Mouse (Mus musculus): ENCODE measurements around the gene Klhl5. TPM values are rescaled to one million over a fixed set of nuclear protein-coding genes. Genes with fewer than 3 reads are reported as not detected.

Klhl5 gene
- polyA plus RNA-seq, 1 experiment from 2014 or later: 13.3 TPM

GRCm38 (mm10) chr5:65177026-65177514, 69.7 kb downstream of the Klhl5 start:
- no peak overlapping the region for H3K4me3 ChIP-seq (ENCODE audit: low read depth, low read length)
- peak; percentile 65; the same call in 1 of the 2 replicates for ATAC-seq (replicated peaks; ENCODE audit: insufficient number of reproducible peaks, low FRiP score, low TSS enrichment)
- peak overlapping the region; percentile 77 for H3K27ac ChIP-seq (ENCODE audit: low read depth, low read length)
- H3K27me3 ChIP-seq (ENCODE audit: control insufficient read depth, insufficient read depth, low read length): no peaks in the 10 kb centered on the region
- 27% methylated on average over 11 of the region's 11 CpGs for WGBS (ENCODE audit: insufficient replicate concordance)
- H3K36me3 ChIP-seq (ENCODE audit: control insufficient read depth, insufficient read depth, low read length): no peaks in the 10 kb centered on the region
- no peaks in the 10 kb centered on the region for H3K9me3 ChIP-seq (replicated peaks; ENCODE audit: control insufficient read depth, low read length)
- H3K4me2 ChIP-seq: peak overlapping the region; percentile 5
- no peak overlapping the region for H3K9ac ChIP-seq (ENCODE audit: low read depth, low read length)
- H3K4me1 ChIP-seq (ENCODE audit: control insufficient read depth, insufficient read depth, low read length): peaks cover 25% of the 10 kb centered on the region

GRCm38 (mm10) chr5:65178477-65178876, 71.1 kb downstream of the Klhl5 start:
- Histone ChIP-seq H3K27me3 (ENCODE audit: control insufficient read depth, insufficient read depth, low read length) (no peaks in the 10 kb centered on the region), H3K4me1 (ENCODE audit: control insufficient read depth, insufficient read depth, low read length) (peaks cover 27% of the 10 kb centered on the region), H3K9me3 (replicated peaks; ENCODE audit: control insufficient read depth, low read length) (no peaks in the 10 kb centered on the region), H3K9ac (ENCODE audit: low read depth, low read length) (no peak overlapping the region), H3K36me3 (ENCODE audit: control insufficient read depth, insufficient read depth, low read length) (no peaks in the 10 kb centered on the region), H3K4me2 (no peak overlapping the region), H3K4me3 (ENCODE audit: low read depth, low read length) (no peak overlapping the region), H3K27ac (ENCODE audit: low read depth, low read length) (no peak overlapping the region)
- WGBS (ENCODE audit: insufficient replicate concordance): 92% methylated on average over 9 of the region's 9 CpGs
- no peak for ATAC-seq (replicated peaks; ENCODE audit: insufficient number of reproducible peaks, low FRiP score, low TSS enrichment)

DNA sequence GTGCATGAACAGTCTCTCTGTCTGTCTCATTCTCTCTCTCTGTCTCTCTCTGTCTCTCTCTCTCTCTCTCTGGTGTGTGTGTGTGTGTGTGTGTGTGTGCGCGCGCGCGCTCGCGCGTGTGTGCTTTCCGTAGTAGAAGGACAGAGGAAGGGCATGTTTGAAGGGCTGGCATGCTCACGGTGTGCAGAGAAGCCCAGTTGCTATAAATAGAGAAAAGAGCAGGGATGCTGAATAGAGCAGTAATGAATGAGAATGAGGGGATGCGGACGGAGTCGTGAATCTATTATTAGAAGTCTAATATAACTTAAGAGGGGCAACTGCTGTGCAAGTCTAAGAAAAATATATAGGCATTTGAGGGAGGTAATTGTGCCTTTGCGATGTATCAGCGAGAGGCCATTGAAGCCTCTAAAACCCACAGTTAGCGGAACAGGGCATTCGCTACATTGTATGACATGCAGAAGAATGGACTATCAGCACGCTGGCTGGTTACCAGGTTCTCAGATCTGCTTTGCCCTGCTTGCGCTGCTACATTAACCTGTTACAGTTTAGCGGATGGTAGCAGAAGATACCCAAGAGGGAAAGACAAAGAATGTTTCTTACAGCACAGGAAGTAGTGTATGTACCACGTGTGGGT, 73.9 kb downstream of the Klhl5 start:
- no peak overlapping the region for H3K4me3 ChIP-seq (ENCODE audit: low read depth, low read length)
- no peak overlapping the region for H3K4me2 ChIP-seq
- no peak for ATAC-seq (replicated peaks; ENCODE audit: insufficient number of reproducible peaks, low FRiP score, low TSS enrichment)
- 68% methylated on average over 21 of the region's 21 CpGs for WGBS (ENCODE audit: insufficient replicate concordance)
- H3K36me3 ChIP-seq (ENCODE audit: control insufficient read depth, insufficient read depth, low read length): no peaks in the 10 kb centered on the region
- no peaks in the 10 kb centered on the region for H3K9me3 ChIP-seq (replicated peaks; ENCODE audit: control insufficient read depth, low read length)
- peak overlapping the region; percentile 47 for H3K27ac ChIP-seq (ENCODE audit: low read depth, low read length)
- no peak overlapping the region for H3K9ac ChIP-seq (ENCODE audit: low read depth, low read length)
- peaks cover 26% of the 10 kb centered on the region for H3K4me1 ChIP-seq (ENCODE audit: control insufficient read depth, insufficient read depth, low read length)
- no peaks in the 10 kb centered on the region for H3K27me3 ChIP-seq (ENCODE audit: control insufficient read depth, insufficient read depth, low read length)

- no peaks in the 10 kb centered on the region for H3K9me3 ChIP-seq (replicated peaks; ENCODE audit: control insufficient read depth, low read length)
- H3K36me3 ChIP-seq (ENCODE audit: control insufficient read depth, insufficient read depth, low read length): no peaks in the 10 kb centered on the region
- ATAC-seq (replicated peaks; ENCODE audit: insufficient number of reproducible peaks, low FRiP score, low TSS enrichment): peak; percentile 50; the same call in 1 of the 2 replicates
- H3K4me3 ChIP-seq (ENCODE audit: low read depth, low read length): no peak overlapping the region
- peaks cover 24% of the 10 kb centered on the region for H3K4me1 ChIP-seq (ENCODE audit: control insufficient read depth, insufficient read depth, low read length)
- no peaks in the 10 kb centered on the region for H3K27me3 ChIP-seq (ENCODE audit: control insufficient read depth, insufficient read depth, low read length)
- H3K27ac ChIP-seq (ENCODE audit: low read depth, low read length): peak overlapping the region; percentile 47
- H3K4me2 ChIP-seq: no peak overlapping the region
- 63% methylated on average over 4 of the region's 4 CpGs for WGBS (ENCODE audit: insufficient replicate concordance)
- no peak overlapping the region for H3K9ac ChIP-seq (ENCODE audit: low read depth, low read length)
Observed at GRCm38 (mm10) chr5:65181794-65182169, 74.4 kb downstream of the Klhl5 start.

DNA sequence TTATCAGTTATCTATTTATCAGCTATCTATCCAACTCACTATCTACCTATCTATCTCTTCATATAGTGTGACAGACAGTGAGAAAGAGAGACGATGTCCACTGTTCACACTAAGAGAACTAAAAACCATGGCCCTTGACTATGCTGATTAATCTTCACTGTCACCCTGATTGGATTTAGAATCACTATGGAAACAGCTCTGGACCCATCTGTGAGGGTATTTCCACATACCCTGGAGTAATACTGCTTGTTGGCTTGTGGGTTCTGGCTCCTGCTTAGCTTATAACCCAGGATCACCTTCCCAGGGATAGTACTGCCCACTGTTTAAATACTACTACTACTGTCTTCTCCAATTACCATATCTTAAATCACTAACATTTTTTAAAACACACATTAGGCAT, 74.9 kb downstream of the Klhl5 start:
- H3K27ac ChIP-seq (ENCODE audit: low read depth, low read length): no peak overlapping the region
- H3K4me2 ChIP-seq: no peak overlapping the region
- ATAC-seq (replicated peaks; ENCODE audit: insufficient number of reproducible peaks, low FRiP score, low TSS enrichment): no peak
- no peaks in the 10 kb centered on the region for H3K27me3 ChIP-seq (ENCODE audit: control insufficient read depth, insufficient read depth, low read length)
- H3K9me3 ChIP-seq (replicated peaks; ENCODE audit: control insufficient read depth, low read length): no peaks in the 10 kb centered on the region
- 72% methylated on average over 1 of the region's 1 CpGs for WGBS (ENCODE audit: insufficient replicate concordance)
- H3K9ac ChIP-seq (ENCODE audit: low read depth, low read length): no peak overlapping the region
- H3K4me3 ChIP-seq (ENCODE audit: low read depth, low read length): no peak overlapping the region
- peaks cover 20% of the 10 kb centered on the region for H3K4me1 ChIP-seq (ENCODE audit: control insufficient read depth, insufficient read depth, low read length)
- H3K36me3 ChIP-seq (ENCODE audit: control insufficient read depth, insufficient read depth, low read length): no peaks in the 10 kb centered on the region

DNA sequence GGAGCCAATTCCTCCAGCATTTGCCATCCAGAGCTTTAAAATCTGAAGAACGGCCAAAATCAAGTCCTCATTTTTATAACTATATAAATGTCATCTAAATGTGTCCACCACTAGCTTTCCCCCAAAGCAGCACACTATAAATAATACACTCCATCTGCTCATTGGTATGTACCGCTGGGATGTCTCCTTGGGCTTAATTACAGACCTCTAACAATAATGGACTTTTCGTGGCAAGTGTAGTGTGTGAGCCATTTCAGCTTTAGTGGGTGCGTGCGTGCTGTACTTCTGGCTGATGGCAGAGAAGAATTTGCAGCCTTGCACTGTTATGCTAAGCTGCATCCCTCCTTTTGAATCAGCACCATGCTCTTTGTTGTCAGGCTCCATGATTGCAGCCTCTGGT, 84.3 kb downstream of the Klhl5 start:
- 84% methylated on average over 5 of the region's 5 CpGs for WGBS (ENCODE audit: insufficient replicate concordance)
- H3K27ac ChIP-seq (ENCODE audit: low read depth, low read length): no peak overlapping the region
- no peaks in the 10 kb centered on the region for H3K36me3 ChIP-seq (ENCODE audit: control insufficient read depth, insufficient read depth, low read length)
- no peak overlapping the region for H3K4me3 ChIP-seq (ENCODE audit: low read depth, low read length)
- H3K9ac ChIP-seq (ENCODE audit: low read depth, low read length): no peak overlapping the region
- no peak for ATAC-seq (replicated peaks; ENCODE audit: insufficient number of reproducible peaks, low FRiP score, low TSS enrichment)
- no peak overlapping the region for H3K4me2 ChIP-seq
- H3K9me3 ChIP-seq (replicated peaks; ENCODE audit: control insufficient read depth, low read length): no peaks in the 10 kb centered on the region; the same call in 1 of the 2 replicates
- H3K4me1 ChIP-seq (ENCODE audit: control insufficient read depth, insufficient read depth, low read length): no peaks in the 10 kb centered on the region
- no peaks in the 10 kb centered on the region for H3K27me3 ChIP-seq (ENCODE audit: control insufficient read depth, insufficient read depth, low read length)

- Histone ChIP-seq H3K9me3 (replicated peaks; ENCODE audit: control insufficient read depth, low read length) (no peaks in the 10 kb centered on the region; the same call in 1 of the 2 replicates), H3K4me3 (ENCODE audit: low read depth, low read length) (no peak overlapping the region), H3K4me2 (no peak overlapping the region), H3K27ac (ENCODE audit: low read depth, low read length) (no peak overlapping the region), H3K27me3 (ENCODE audit: control insufficient read depth, insufficient read depth, low read length) (no peaks in the 10 kb centered on the region), H3K4me1 (ENCODE audit: control insufficient read depth, insufficient read depth, low read length) (no peaks in the 10 kb centered on the region), H3K36me3 (ENCODE audit: control insufficient read depth, insufficient read depth, low read length) (no peaks in the 10 kb centered on the region), H3K9ac (ENCODE audit: low read depth, low read length) (no peak overlapping the region)
- no peak for ATAC-seq (replicated peaks; ENCODE audit: insufficient number of reproducible peaks, low FRiP score, low TSS enrichment)
- 80% methylated on average over 9 of the region's 9 CpGs for WGBS (ENCODE audit: insufficient replicate concordance)
Observed at GRCm38 (mm10) chr5:65194441-65194840, 87.1 kb downstream of the Klhl5 start.

DNA sequence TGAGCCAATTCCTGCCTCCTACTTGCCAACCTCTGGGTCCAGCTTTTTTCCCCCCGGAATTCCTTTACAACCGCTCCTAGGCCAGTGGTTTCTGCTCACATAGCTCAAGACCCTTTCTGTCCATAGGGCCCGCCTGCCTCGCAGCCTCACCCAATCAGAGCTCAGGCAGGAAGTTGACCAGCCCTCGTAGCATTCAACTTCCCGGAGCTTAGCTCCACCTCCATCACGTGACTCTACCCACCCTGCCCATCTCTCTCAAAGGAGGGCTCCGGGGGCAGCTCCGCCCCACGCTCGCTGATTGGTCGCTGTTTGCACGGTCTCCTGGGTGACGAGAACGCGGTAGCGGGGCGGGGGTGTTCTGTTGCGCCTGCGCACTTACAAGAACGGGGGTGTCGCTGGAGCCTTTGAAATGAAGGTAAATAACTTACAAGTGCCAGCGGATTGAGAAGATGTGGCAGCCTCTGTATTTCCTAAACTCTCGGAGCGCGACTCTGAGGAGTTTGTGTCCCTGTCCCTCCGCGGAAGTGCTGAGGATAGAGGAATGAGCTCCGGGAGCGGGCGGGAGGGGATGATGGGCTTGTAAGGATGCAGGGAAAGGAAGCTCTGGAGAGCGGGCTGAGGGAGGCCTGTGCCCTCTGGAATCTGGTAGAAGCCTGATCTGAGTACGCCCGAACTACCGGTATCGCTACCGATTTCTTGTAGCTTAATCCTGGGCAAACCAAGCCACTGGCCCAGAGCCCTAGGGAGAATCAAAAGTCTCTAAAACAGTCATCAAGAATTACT, 92.2 kb downstream of the Klhl5 start, which contains the start of gene Wdr19:
Gene Wdr19 (plus strand): TSS at position 351 of the 783 bp plus-strand sequence.
- H3K9me3 ChIP-seq (replicated peaks; ENCODE audit: control insufficient read depth, low read length): no peaks in the 10 kb centered on the region
- H3K36me3 ChIP-seq (ENCODE audit: control insufficient read depth, insufficient read depth, low read length): no peaks in the 10 kb centered on the region
- H3K4me3 ChIP-seq (ENCODE audit: low read depth, low read length): peak within 1 kb of the TSS; percentile 68
- H3K4me1 ChIP-seq (ENCODE audit: control insufficient read depth, insufficient read depth, low read length): 0 out of 2 replicates have a peak, but pooled peaks cover 4% of the 10 kb centered on the region
- H3K27ac ChIP-seq (ENCODE audit: low read depth, low read length): peak within 1 kb of the TSS; percentile 47
- under 1% methylated on average over 37 of the region's 37 CpGs for WGBS (ENCODE audit: insufficient replicate concordance)
- no peaks in the 10 kb centered on the region for H3K27me3 ChIP-seq (ENCODE audit: control insufficient read depth, insufficient read depth, low read length)
- ATAC-seq (replicated peaks; ENCODE audit: insufficient number of reproducible peaks, low FRiP score, low TSS enrichment): peak; percentile 100
- H3K4me2 ChIP-seq: peak within 1 kb of the TSS; percentile 79
- H3K9ac ChIP-seq (ENCODE audit: low read depth, low read length): peak within 1 kb of the TSS; percentile 70
